24 mouse cellular contexts compared by ENCODE assay signal in genomic region chr6:17201916-17202636, GRCm38 (mm10).
DNase-seq lines count a peak whose midpoint lies in the region; ATAC-seq and TF ChIP-seq lines count a peak whose summit lies in the region.
"Had no signal": no experiment of that assay in that cellular context is flagged by ENCODE, and none has a peak within 500 bp of the region (broad histone marks: within the 10 kb centered on the region; RNA-seq: fewer than 3 reads in every experiment).

No protein-coding gene starts in this region.

- no peak overlapping the region for H3K4me2 ChIP-seq in embryonic facial prominence, embryonic 14.5 days (ENCODE audit: low read depth, low read length)
- H3K4me2 ChIP-seq in lung, postnatal 0 days (replicated peaks; ENCODE audit: low read depth, low read length), result no peak overlapping the region
- H3K4me2 ChIP-seq: heart, embryonic 12.5 days; hindbrain, embryonic 12.5 days; liver, embryonic 15.5 days had no signal

- no peaks in the 10 kb centered on the region for H3K9me3 ChIP-seq in embryonic facial prominence, embryonic 14.5 days (ENCODE audit: control insufficient read depth, low read length)
- no peaks in the 10 kb centered on the region for H3K9me3 ChIP-seq in embryonic facial prominence, embryonic 10.5 days
- H3K9me3 ChIP-seq in lung, postnatal 0 days (ENCODE audit: low read length), result no peaks in the 10 kb centered on the region
- H3K9me3 ChIP-seq: heart, embryonic 12.5 days; hindbrain, embryonic 12.5 days; limb, embryonic 10.5 days; liver, embryonic 15.5 days had no signal

- no peaks in the 10 kb centered on the region for H3K36me3 ChIP-seq in embryonic facial prominence, embryonic 14.5 days (ENCODE audit: control insufficient read depth, insufficient read depth, low read length)
- H3K36me3 ChIP-seq in embryonic facial prominence, embryonic 10.5 days (replicated peaks), result no peaks in the 10 kb centered on the region
- H3K36me3 ChIP-seq in lung, postnatal 0 days (ENCODE audit: insufficient read depth, low read length), result no peaks in the 10 kb centered on the region
- H3K36me3 ChIP-seq: heart, embryonic 12.5 days; hindbrain, embryonic 12.5 days; limb, embryonic 10.5 days; liver, embryonic 15.5 days had no signal

- H3K4me1 ChIP-seq in embryonic facial prominence, embryonic 14.5 days (ENCODE audit: control insufficient read depth, insufficient read depth, low read length), result no peaks in the 10 kb centered on the region
- peaks cover 9% of the 10 kb centered on the region; the same call in 1 of the 2 replicates for H3K4me1 ChIP-seq in embryonic facial prominence, embryonic 10.5 days
- peaks cover 6% of the 10 kb centered on the region; the same call in 1 of the 2 replicates for H3K4me1 ChIP-seq in lung, postnatal 0 days (ENCODE audit: insufficient read depth, low read depth, low read length)
- H3K4me1 ChIP-seq: liver, embryonic 15.5 days had no signal

- no peak overlapping the region for H3K4me3 ChIP-seq in embryonic facial prominence, embryonic 14.5 days (ENCODE audit: low read depth, low read length)
- no peak overlapping the region for H3K4me3 ChIP-seq in embryonic facial prominence, embryonic 10.5 days
- H3K4me3 ChIP-seq in lung, postnatal 0 days (ENCODE audit: low read depth, low read length), result no peak overlapping the region
- H3K4me3 ChIP-seq: erythroblast, embryonic 14.5 days; heart, embryonic 12.5 days; hindbrain, embryonic 12.5 days; limb, embryonic 10.5 days; liver, embryonic 15.5 days had no signal

- peak; percentile 59 for DNase-seq in embryonic facial prominence, embryonic 14.5 days (ENCODE audit: low spot score)
- DNase-seq in embryonic facial prominence, embryonic 10.5 days (ENCODE audit: low spot score), result no peak
- DNase-seq in lung, postnatal 0 days (ENCODE audit: low spot score), result peak; percentile 42
- no peak for DNase-seq in lung, adult 18-20 months
- peak; percentile 86 for DNase-seq in fat pad, adult 2 months (ENCODE audit: extremely low read depth, low read depth, low spot score)
- DNase-seq in retina, embryonic 14.5 days (ENCODE audit: low spot score), result no peak
- DNase-seq in kidney, postnatal 36 days, result no peak
- DNase-seq: adrenal gland, postnatal 10 days; cerebellum, adult 9-10 months; heart, adult 11 months; heart, postnatal 10 days; kidney, adult 18-20 months; kidney, postnatal 10 days; liver; thymus, postnatal 14 days had no signal

- no peak overlapping the region for H3K9ac ChIP-seq in embryonic facial prominence, embryonic 14.5 days (ENCODE audit: low read depth, low read length)
- no peak overlapping the region for H3K9ac ChIP-seq in lung, postnatal 0 days (replicated peaks; ENCODE audit: low read depth)
- H3K9ac ChIP-seq: heart, embryonic 12.5 days; hindbrain, embryonic 12.5 days; liver, embryonic 15.5 days had no signal

- no peak overlapping the region for H3K27ac ChIP-seq in embryonic facial prominence, embryonic 14.5 days (replicated peaks; ENCODE audit: low read depth, low read length)
- no peak overlapping the region for H3K27ac ChIP-seq in embryonic facial prominence, embryonic 10.5 days (replicated peaks)
- H3K27ac ChIP-seq in lung, postnatal 0 days (ENCODE audit: low read length), result no peak overlapping the region
- H3K27ac ChIP-seq: hindbrain, embryonic 12.5 days; limb, embryonic 10.5 days; liver, embryonic 15.5 days; macrophage had no signal

- TF ChIP-seq EP300 in lung, postnatal 0 days (IDR thresholded peaks at IDR 0.05), result no peak

- no peak for ATAC-seq in embryonic facial prominence, embryonic 14.5 days (ENCODE audit: low read depth)
- no peak for ATAC-seq in lung, postnatal 0 days
- ATAC-seq in inflammation-experienced regulatory T-cells, adult 6 months, result no peak
- ATAC-seq: activated CD4-positive, CD25-positive, alpha-beta regulatory T cell, adult 4 months; forebrain, embryonic 14.5 days had no signal

- TF ChIP-seq CTCF in lung, postnatal 0 days (IDR thresholded peaks at IDR 0.05), result no peak

- WGBS in embryonic facial prominence, embryonic 14.5 days, result 68% methylated on average over 6 of the region's 6 CpGs
- WGBS in embryonic facial prominence, embryonic 10.5 days, result 83% methylated on average over 6 of the region's 6 CpGs
- WGBS in lung, postnatal 0 days, result 53% methylated on average over 6 of the region's 6 CpGs

- H3K27me3 ChIP-seq in embryonic facial prominence, embryonic 14.5 days (replicated peaks; ENCODE audit: control insufficient read depth, insufficient read depth, low read length), result no peaks in the 10 kb centered on the region
- H3K27me3 ChIP-seq in embryonic facial prominence, embryonic 10.5 days (replicated peaks; ENCODE audit: low read depth, poor library complexity, severe bottlenecking), result no peaks in the 10 kb centered on the region
- H3K27me3 ChIP-seq in lung, postnatal 0 days (replicated peaks; ENCODE audit: insufficient read depth, low read length), result no peaks in the 10 kb centered on the region
- H3K27me3 ChIP-seq: hindbrain, embryonic 12.5 days; liver, embryonic 15.5 days had no signal

Comparison
In these comparisons a context has a peak if more than half of its experiments do, and no peak if none do; other contexts are left out.
1. DNase-seq: peak in embryonic facial prominence, embryonic 14.5 days (single experiment), lung, postnatal 0 days (single experiment) and fat pad, adult 2 months (single experiment); none in embryonic facial prominence, embryonic 10.5 days (single experiment), lung, adult 18-20 months (0 of 2), retina, embryonic 14.5 days (single experiment) and kidney, postnatal 36 days (0 of 2).